Mouse (Mus musculus): ENCODE data around the gene Ust. TPM values are rescaled to one million over a fixed set of nuclear protein-coding genes. Genes with fewer than 3 reads are reported as not detected.

Ust gene
- polyA plus RNA-seq, 1 experiment = 11.7 TPM

- TF ChIP-seq CTCF (IDR thresholded peaks at IDR 0.05; ENCODE audit: borderline replicate concordance, insufficient read depth, low read length) = no peak
- no peak for TF ChIP-seq POLR2A (IDR thresholded peaks at IDR 0.05; ENCODE audit: low read depth, low read length)
- Histone ChIP-seq H3K27ac (ENCODE audit: insufficient read depth, low read length) (peak overlapping the region; percentile 41), H3K4me1 (ENCODE audit: control insufficient read depth, insufficient read depth, low read length) (peaks cover 19% of the 10 kb centered on the region), H3K4me3 (ENCODE audit: insufficient read depth, low read length) (no peak overlapping the region)
Measured at GRCm38 (mm10) chr10:8505346-8506246, 13.0 kb downstream of the Ust start.

GRCm38 (mm10) chr10:8504832-8505231 is 13.8 kb downstream of the Ust start:
- H3K4me1 ChIP-seq (ENCODE audit: control insufficient read depth, insufficient read depth, low read length) = peaks cover 21% of the 10 kb centered on the region
- peak overlapping the region; percentile 41; the same call in 1 of the 2 replicates for H3K27ac ChIP-seq (ENCODE audit: insufficient read depth, low read length)

GRCm38 (mm10) chr10:8498951-8499891 is 19.4 kb downstream of the Ust start:
- H3K4me3 ChIP-seq (ENCODE audit: insufficient read depth, low read length) = no peak overlapping the region
- peaks cover 19% of the 10 kb centered on the region for H3K4me1 ChIP-seq (ENCODE audit: control insufficient read depth, insufficient read depth, low read length)
- no peak overlapping the region for H3K27ac ChIP-seq (ENCODE audit: insufficient read depth, low read length)
- TF ChIP-seq POLR2A (IDR thresholded peaks at IDR 0.05; ENCODE audit: low read depth, low read length) (no peak), CTCF (IDR thresholded peaks at IDR 0.05; ENCODE audit: borderline replicate concordance, insufficient read depth, low read length) (no peak)

More at GRCm38 (mm10) chr10:8504832-8505231, 13.8 kb downstream of the Ust start:
- H3K4me3 ChIP-seq (ENCODE audit: insufficient read depth, low read length) = no peak overlapping the region
- TF ChIP-seq CTCF (IDR thresholded peaks at IDR 0.05; ENCODE audit: borderline replicate concordance, insufficient read depth, low read length) (no peak), POLR2A (IDR thresholded peaks at IDR 0.05; ENCODE audit: low read depth, low read length) (no peak)

GRCm38 (mm10) chr10:8495543-8496141 is 23.0 kb downstream of the Ust start:
- H3K4me1 ChIP-seq (ENCODE audit: control insufficient read depth, insufficient read depth, low read length) = peaks cover 19% of the 10 kb centered on the region
- H3K27ac ChIP-seq (ENCODE audit: insufficient read depth, low read length) = 0 out of 2 replicates have a peak overlapping the region, but pooled peaks have one; percentile 32
- H3K4me3 ChIP-seq (ENCODE audit: insufficient read depth, low read length) = no peak overlapping the region
- no peak for TF ChIP-seq CTCF (IDR thresholded peaks at IDR 0.05; ENCODE audit: borderline replicate concordance, insufficient read depth, low read length)
- no peak for TF ChIP-seq POLR2A (IDR thresholded peaks at IDR 0.05; ENCODE audit: low read depth, low read length)

GRCm38 (mm10) chr10:8491909-8492591 is 26.6 kb downstream of the Ust start:
- H3K4me1 ChIP-seq (ENCODE audit: control insufficient read depth, insufficient read depth, low read length) = peaks cover 7% of the 10 kb centered on the region
- TF ChIP-seq POLR2A (IDR thresholded peaks at IDR 0.05; ENCODE audit: low read depth, low read length) (no peak), CTCF (IDR thresholded peaks at IDR 0.05; ENCODE audit: borderline replicate concordance, insufficient read depth, low read length) (no peak)
- H3K27ac ChIP-seq (ENCODE audit: insufficient read depth, low read length) = no peak overlapping the region
- no peak overlapping the region for H3K4me3 ChIP-seq (ENCODE audit: insufficient read depth, low read length)

GRCm38 (mm10) chr10:8487388-8487787 is 31.2 kb downstream of the Ust start:
- no peak for TF ChIP-seq CTCF (IDR thresholded peaks at IDR 0.05; ENCODE audit: borderline replicate concordance, insufficient read depth, low read length)
- TF ChIP-seq POLR2A (IDR thresholded peaks at IDR 0.05; ENCODE audit: low read depth, low read length) = no peak
- Histone ChIP-seq H3K4me1 (ENCODE audit: control insufficient read depth, insufficient read depth, low read length) (no peaks in the 10 kb centered on the region), H3K4me3 (ENCODE audit: insufficient read depth, low read length) (no peak overlapping the region), H3K27ac (ENCODE audit: insufficient read depth, low read length) (no peak overlapping the region)

GRCm38 (mm10) chr10:8484487-8484886 is 34.1 kb downstream of the Ust start:
- TF ChIP-seq CTCF (IDR thresholded peaks at IDR 0.05; ENCODE audit: borderline replicate concordance, insufficient read depth, low read length) (no peak), POLR2A (IDR thresholded peaks at IDR 0.05; ENCODE audit: low read depth, low read length) (no peak)
- no peak overlapping the region for H3K4me3 ChIP-seq (ENCODE audit: insufficient read depth, low read length)
- H3K27ac ChIP-seq (ENCODE audit: insufficient read depth, low read length) = no peak overlapping the region
- H3K4me1 ChIP-seq (ENCODE audit: control insufficient read depth, insufficient read depth, low read length) = no peaks in the 10 kb centered on the region

GRCm38 (mm10) chr10:8482779-8483178 is 35.8 kb downstream of the Ust start:
- TF ChIP-seq POLR2A (IDR thresholded peaks at IDR 0.05; ENCODE audit: low read depth, low read length) = no peak
- no peak for TF ChIP-seq CTCF (IDR thresholded peaks at IDR 0.05; ENCODE audit: borderline replicate concordance, insufficient read depth, low read length)
- Histone ChIP-seq H3K27ac (ENCODE audit: insufficient read depth, low read length) (no peak overlapping the region), H3K4me3 (ENCODE audit: insufficient read depth, low read length) (no peak overlapping the region), H3K4me1 (ENCODE audit: control insufficient read depth, insufficient read depth, low read length) (no peaks in the 10 kb centered on the region)

- Histone ChIP-seq H3K4me1 (ENCODE audit: control insufficient read depth, insufficient read depth, low read length) (no peaks in the 10 kb centered on the region), H3K27ac (ENCODE audit: insufficient read depth, low read length) (no peak overlapping the region), H3K4me3 (ENCODE audit: insufficient read depth, low read length) (no peak overlapping the region)
- TF ChIP-seq POLR2A (IDR thresholded peaks at IDR 0.05; ENCODE audit: low read depth, low read length) = no peak
- TF ChIP-seq CTCF (IDR thresholded peaks at IDR 0.05; ENCODE audit: borderline replicate concordance, insufficient read depth, low read length) = no peak
Measured at GRCm38 (mm10) chr10:8479779-8480178, 38.8 kb downstream of the Ust start.
